Mouse (Mus musculus) testis, adult 2 months (tissue): ENCODE measurements around the gene Tfap2a.

Experiments
- CTCF ChIP-seq: fragments of 200-500 bp; IDR thresholded peaks from 2 replicates; pipeline ENCODE4 v1.5.1; 2012; ENCODE audit warnings: low read depth, mild to moderate bottlenecking, inconsistent platforms, low read length, moderate library complexity; ENCODE audit not compliant: control insufficient read depth, insufficient read depth, insufficient replicate concordance
- POLR2A ChIP-seq: fragments of 200-500 bp; IDR thresholded peaks from 2 replicates; pipeline ENCODE4 v1.6.1; 2012; ENCODE audit warnings: low read depth, mild to moderate bottlenecking, inconsistent platforms, low read length, moderate library complexity; ENCODE audit not compliant: control insufficient read depth

- TF ChIP-seq CTCF (no peak), POLR2A (no peak)
Observed at GRCm38 (mm10) chr13:40729037-40729436, 9.1 kb downstream of the Tfap2a start.
